Mouse (Mus musculus): ENCODE measurements around the gene Gas1.
A peak's percentile ranks its signal among the peaks of the same experiment; 100 is the strongest.

The Gas1 gene

DNA sequence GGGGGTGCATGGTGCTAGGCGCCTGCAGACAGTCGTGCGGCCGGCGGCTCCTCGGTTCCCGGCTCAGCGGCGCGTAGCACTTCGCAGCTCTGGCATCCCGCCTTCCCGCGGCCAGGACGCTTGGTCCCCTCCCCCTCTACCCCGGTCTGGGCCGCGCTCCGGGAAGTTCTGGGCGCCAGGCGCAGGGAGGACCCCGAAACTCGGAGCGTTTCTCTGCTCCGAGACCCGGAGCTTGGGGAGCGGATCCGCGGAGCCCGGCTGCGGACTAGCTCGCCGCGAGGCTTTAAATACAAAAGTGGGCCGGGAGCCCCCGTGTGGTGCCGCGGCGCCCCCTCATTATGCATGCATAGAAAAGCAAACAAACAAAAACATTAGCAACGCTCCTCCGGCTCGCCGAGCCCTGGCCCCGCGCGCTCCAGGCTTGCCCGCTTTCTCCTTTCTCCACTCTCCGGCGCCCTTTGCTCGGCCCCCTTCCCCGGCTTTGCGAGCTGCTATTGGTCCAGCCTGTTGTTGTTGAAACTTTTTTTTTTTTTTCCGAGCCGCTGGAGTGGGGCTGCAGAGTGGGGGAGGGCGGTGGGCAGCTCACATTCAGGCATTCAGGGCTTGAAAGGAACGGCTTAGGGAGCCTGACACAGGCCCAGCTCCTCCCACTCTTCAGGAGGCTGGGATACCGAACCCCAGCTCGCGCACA lies at the start of gene Gas1:
Gene Gas1 (minus strand): TSS at position 260 of the 691 bp plus-strand sequence.
- DNase-seq (ENCODE audit: low spot score): peak; percentile 70

- peak; percentile 9 for DNase-seq (ENCODE audit: low spot score)
Observed at GRCm38 (mm10) chr13:60226251-60226836, 49.2 kb upstream of the Gas1 start.

DNA sequence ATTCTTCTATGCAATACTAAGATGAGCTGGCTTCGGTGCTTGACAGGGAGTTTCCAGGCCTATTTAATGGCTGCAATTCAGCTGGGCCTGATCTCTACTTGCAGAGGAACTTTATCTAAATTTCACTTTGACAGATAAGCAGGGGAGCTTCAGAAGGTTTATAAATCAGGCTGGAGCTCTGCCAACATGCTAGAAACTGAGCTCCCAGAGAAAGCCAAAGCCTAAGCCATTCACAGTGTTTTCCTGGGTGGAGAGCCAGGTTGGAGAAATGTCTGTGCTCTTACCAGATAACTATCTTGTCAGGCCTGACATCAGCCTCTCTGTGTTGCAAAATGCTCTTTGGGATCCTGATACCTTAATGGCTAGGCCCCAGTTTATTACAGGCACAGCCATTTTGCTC lies 48.6 kb upstream of the Gas1 start:
- DNase-seq (ENCODE audit: low spot score): peak; percentile 38

- DNase-seq (ENCODE audit: low spot score): no peak
Observed at GRCm38 (mm10) chr13:60225276-60225675, 48.1 kb upstream of the Gas1 start.

DNA sequence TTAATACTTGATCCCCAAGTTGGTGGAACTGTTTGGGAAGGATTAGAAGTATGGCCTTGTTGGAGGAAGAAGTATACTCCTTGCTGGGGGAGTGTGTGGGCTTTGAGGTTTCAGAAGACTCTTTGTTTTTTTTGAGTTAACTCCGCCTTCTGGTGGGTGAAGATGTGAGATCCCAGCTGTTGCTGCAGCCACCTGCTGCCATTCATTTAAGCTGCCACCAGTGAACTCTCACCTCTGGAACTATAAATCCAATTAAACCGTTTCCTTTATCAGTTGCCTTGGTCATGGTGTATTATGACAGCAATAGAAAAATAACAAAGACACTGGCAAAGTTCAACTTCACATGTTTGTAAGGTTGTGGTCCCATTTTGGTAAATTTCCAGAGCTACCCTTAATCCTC lies 46.6 kb upstream of the Gas1 start:
- DNase-seq (ENCODE audit: low spot score): no peak

GRCm38 (mm10) chr13:60222336-60222735 lies 45.2 kb upstream of the Gas1 start:
- no peak for DNase-seq (ENCODE audit: low spot score)

GRCm38 (mm10) chr13:60213896-60214295 lies 36.7 kb upstream of the Gas1 start:
- DNase-seq (ENCODE audit: low spot score): no peak

DNA sequence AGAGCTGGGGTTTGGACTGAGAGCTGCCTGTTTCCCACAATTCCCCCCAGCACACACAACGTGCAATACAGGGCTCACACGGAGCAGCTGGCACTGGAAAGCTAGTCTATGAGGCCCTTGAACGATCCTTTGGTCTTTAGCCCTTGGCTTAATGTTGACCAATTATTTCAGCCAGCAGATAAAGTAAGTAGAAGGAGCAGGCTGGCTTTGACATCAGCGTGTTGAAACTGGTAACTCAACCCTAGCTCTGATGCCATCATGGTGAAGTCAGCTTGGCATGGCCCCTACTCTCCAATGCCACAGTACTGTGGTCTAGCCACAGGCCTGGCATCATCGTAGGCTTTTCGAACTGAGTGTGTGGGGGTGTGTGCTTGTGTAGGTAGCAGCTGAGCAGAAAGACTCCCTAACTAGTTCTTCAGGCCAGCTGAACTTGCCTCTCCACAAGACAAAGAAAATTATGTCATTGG lies 30.0 kb upstream of the Gas1 start:
- no peak for DNase-seq (ENCODE audit: low spot score)

GRCm38 (mm10) chr13:60204746-60205145 lies 27.6 kb upstream of the Gas1 start:
- DNase-seq (ENCODE audit: low spot score): no peak

DNA sequence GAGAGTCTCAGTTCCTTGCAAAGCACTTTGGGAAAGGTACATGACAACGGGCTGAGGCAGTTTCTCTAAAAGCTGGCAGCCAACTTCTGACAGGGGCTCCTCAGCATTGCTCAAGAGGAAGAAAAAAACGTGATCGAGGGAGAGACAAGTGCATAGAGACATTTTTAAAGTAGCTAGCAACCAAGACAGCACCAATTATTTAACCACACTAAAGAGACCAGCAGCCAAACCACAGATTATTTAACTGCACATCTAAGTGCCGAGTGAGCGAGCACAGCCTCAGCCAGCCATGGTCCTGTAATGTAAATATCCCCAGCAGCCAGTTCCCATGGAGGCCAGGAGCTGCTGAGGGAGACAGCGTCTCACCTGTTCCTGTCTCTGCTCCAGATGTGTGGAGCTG lies 16.1 kb upstream of the Gas1 start:
- DNase-seq (ENCODE audit: low spot score): no peak

- no peak for DNase-seq (ENCODE audit: low spot score)
Observed at GRCm38 (mm10) chr13:60189923-60190322, 12.8 kb upstream of the Gas1 start.

GRCm38 (mm10) chr13:60188952-60189351 lies 11.8 kb upstream of the Gas1 start:
- no peak for DNase-seq (ENCODE audit: low spot score)

DNA sequence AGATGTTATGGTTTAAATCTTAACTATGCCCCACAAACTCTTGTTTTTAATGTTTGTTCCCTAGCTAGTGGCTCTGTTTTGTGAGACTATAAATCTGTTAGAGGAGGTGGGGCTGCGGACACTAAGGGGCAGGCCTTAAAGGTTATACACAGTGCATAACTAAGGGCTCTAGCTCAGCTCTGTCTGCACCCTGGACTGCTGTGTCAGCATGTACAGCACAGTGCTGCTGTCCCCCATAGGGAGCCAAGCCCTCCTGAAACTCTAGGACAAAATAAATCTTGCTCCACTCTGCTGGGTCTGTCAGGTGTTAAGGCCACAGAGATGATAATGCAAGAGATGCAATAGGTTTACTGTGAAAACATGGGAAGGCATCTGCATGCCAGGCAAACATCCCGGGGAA lies 10.1 kb upstream of the Gas1 start:
- no peak for DNase-seq (ENCODE audit: low spot score)

- no peak for DNase-seq (ENCODE audit: low spot score)
Observed at GRCm38 (mm10) chr13:60182346-60182745, 5.2 kb upstream of the Gas1 start.

- no peak for DNase-seq (ENCODE audit: low spot score)
Observed at GRCm38 (mm10) chr13:60179641-60180040, 2.5 kb upstream of the Gas1 start.

GRCm38 (mm10) chr13:60178416-60178815 lies 1.3 kb upstream of the Gas1 start:
- peak; percentile 92 for DNase-seq (ENCODE audit: low spot score)

DNA sequence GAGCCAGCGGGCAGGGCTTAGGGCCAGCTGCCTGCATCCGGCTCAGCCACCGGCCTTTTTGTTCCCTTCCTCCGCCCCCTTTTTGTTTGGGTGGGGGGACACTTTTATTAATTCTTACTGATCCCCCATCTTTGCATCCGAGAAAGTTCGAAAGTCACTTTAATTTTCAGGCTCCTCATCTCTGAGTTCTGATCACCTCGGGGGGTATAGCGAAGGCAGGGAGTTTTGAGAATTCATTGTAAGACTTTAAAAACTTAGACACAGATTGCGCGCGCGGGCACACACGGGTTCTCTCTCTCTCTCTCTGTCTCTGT lies 589 bp upstream of the Gas1 start:
- no peak for DNase-seq (ENCODE audit: low spot score)

GRCm38 (mm10) chr13:60176776-60177105 lies 424 bp downstream of the Gas1 start:
- no peak for DNase-seq (ENCODE audit: low spot score)

DNA sequence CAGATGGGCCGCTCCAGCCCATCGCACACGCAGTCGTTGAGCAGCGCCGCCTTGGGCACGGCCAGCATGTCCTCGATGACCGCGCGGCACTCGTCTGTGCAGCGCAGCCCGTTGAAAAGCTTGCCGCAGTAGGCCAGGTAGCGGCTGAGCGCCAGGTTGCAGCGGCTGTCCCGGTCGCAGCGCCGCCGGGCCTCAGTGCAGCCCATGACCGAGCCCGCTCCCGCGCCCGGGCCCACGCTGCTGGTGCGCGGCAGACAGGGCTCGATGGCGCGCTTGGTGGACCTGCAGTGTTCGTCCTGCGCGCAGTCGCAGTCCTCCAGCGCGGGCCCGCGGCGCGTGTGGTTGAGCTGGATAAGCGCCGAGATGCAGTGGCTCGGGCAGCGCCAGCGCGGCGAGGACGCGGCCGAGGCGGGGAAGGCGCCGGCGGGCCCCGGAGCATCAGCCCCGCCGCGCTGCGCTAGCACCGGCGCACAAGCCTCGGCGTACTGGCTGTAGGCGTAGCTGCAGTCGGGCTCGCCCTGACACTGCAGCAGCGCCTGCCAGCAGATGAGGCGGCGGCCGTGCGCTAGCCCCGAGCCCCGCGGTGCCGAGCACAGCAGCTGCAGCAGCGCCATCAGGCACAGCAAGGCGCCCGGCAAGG lies 909 bp downstream of the Gas1 start:
- DNase-seq (ENCODE audit: low spot score): peak; percentile 51

GRCm38 (mm10) chr13:60175490-60176135 lies 1.6 kb downstream of the Gas1 start:
- DNase-seq (ENCODE audit: low spot score): peak; percentile 31

GRCm38 (mm10) chr13:60174953-60175352 lies 2.2 kb downstream of the Gas1 start:
- no peak for DNase-seq (ENCODE audit: low spot score)

DNA sequence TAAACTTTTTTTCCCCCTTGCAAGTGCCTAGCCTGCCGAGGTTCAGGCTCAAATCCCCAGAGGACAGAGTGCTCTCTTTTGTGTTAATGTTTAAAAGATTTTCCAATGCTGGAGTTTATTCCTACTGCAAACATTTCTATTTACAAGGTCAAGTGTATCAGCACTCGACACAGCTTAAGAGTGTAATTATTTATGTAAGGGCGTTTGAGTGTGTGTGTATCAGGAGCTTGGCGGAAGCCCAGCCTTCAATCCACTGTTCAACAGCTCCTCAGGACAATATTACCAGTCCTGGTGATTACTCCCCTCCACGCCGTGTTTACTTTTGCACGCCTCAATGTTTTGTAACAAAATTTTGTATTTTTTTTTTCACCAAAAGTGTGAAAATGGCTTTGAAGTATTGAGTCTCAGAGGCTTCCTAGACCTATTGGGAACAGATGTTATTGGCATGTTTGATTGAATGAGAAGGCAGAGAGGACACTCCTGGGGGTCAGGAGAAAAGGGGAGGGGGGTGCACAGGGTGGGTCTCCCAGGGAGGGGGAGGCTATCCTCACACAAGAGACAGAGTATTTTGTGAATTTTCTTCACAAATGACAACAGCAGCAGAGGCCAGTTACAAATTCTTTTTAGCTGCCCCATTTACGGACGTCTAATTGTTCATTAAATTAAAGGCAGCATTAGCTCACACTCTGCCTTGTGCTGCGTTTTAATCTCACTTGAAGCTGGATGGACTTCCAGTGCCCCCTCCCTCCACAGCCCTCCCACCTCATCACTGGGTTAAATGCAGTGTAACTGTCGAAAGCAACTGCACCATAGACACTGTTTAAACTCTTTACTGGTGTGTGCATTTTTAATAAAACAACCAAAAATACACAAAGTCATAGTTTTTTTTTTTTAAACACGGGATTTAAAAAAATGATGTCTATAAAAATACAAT lies 3.3 kb downstream of the Gas1 start:
- DNase-seq (ENCODE audit: low spot score): no peak

All from urinary bladder, postnatal 25 days (tissue).